Mouse (Mus musculus): ENCODE measurements at regions not wholly inside any gene's neighbourhood (a gene's known extent, or its start where the extent isn't known, plus 50 kb on each side); places are given as distances from the start of the nearest gene placed in this dataset.
A peak's percentile ranks its signal among the peaks of the same experiment; 100 is the strongest.

- Histone ChIP-seq H3K27me3 (no peaks in the 10 kb centered on the region), H3K4me3 (no peak overlapping the region), H3K9ac (no peak overlapping the region), H3K27ac (no peak overlapping the region), H3K4me1 (no peaks in the 10 kb centered on the region), H3K9me3 (replicated peaks) (peaks cover 3% of the 10 kb centered on the region; the same call in 1 of the 2 replicates), H3K36me3 (no peaks in the 10 kb centered on the region), H3K4me2 (replicated peaks) (no peak overlapping the region)
- 74% methylated on average over 4 of the region's 4 CpGs for WGBS
- ATAC-seq (ENCODE audit: low FRiP score) = no peak
Measured at GRCm38 (mm10) chr10:25023044-25023540, 95.8 kb upstream of the Arg1 start.

- ATAC-seq (ENCODE audit: low FRiP score) = peak; percentile 39; the same call in 1 of the 2 replicates
- no peaks in the 10 kb centered on the region for H3K36me3 ChIP-seq
- H3K27me3 ChIP-seq = no peaks in the 10 kb centered on the region
- no peak overlapping the region for H3K9ac ChIP-seq
- WGBS = 49% methylated on average over 2 of the region's 2 CpGs
- H3K27ac ChIP-seq = no peak overlapping the region
- no peak overlapping the region for H3K4me2 ChIP-seq (replicated peaks)
- no peaks in the 10 kb centered on the region for H3K9me3 ChIP-seq (replicated peaks)
- H3K4me1 ChIP-seq = no peaks in the 10 kb centered on the region
- no peak overlapping the region for H3K4me3 ChIP-seq
Measured at GRCm38 (mm10) chr10:25018946-25019345, 91.7 kb upstream of the Arg1 start.

GRCm38 (mm10) chr10:25017843-25018242 is 90.6 kb upstream of the Arg1 start:
- WGBS = 68% methylated on average over 1 of the region's 1 CpGs
- Histone ChIP-seq H3K9ac (no peak overlapping the region), H3K27me3 (no peaks in the 10 kb centered on the region), H3K4me3 (no peak overlapping the region), H3K27ac (no peak overlapping the region), H3K36me3 (no peaks in the 10 kb centered on the region), H3K9me3 (replicated peaks) (no peaks in the 10 kb centered on the region), H3K4me2 (replicated peaks) (no peak overlapping the region), H3K4me1 (no peaks in the 10 kb centered on the region)
- no peak for ATAC-seq (ENCODE audit: low FRiP score)

GRCm38 (mm10) chr10:25016110-25016509 is 88.8 kb upstream of the Arg1 start:
- no peaks in the 10 kb centered on the region for H3K27me3 ChIP-seq
- no peak overlapping the region for H3K9ac ChIP-seq
- H3K9me3 ChIP-seq (replicated peaks) = no peaks in the 10 kb centered on the region
- H3K4me1 ChIP-seq = no peaks in the 10 kb centered on the region
- ATAC-seq (ENCODE audit: low FRiP score) = no peak
- H3K4me2 ChIP-seq (replicated peaks) = no peak overlapping the region
- H3K4me3 ChIP-seq = no peak overlapping the region
- no peaks in the 10 kb centered on the region for H3K36me3 ChIP-seq
- 80% methylated on average over 9 of the region's 9 CpGs for WGBS
- no peak overlapping the region for H3K27ac ChIP-seq

GRCm38 (mm10) chr10:25012129-25012528 is 84.8 kb upstream of the Arg1 start:
- Histone ChIP-seq H3K4me2 (replicated peaks) (no peak overlapping the region), H3K9ac (no peak overlapping the region), H3K27ac (no peak overlapping the region), H3K4me3 (no peak overlapping the region), H3K4me1 (no peaks in the 10 kb centered on the region), H3K9me3 (replicated peaks) (no peaks in the 10 kb centered on the region), H3K36me3 (no peaks in the 10 kb centered on the region), H3K27me3 (no peaks in the 10 kb centered on the region)
- ATAC-seq (ENCODE audit: low FRiP score) = no peak

GRCm38 (mm10) chr10:25001299-25001698 is 74.0 kb upstream of the Arg1 start:
- Histone ChIP-seq H3K4me2 (replicated peaks) (no peak overlapping the region), H3K4me3 (no peak overlapping the region), H3K36me3 (no peaks in the 10 kb centered on the region), H3K9me3 (replicated peaks) (no peaks in the 10 kb centered on the region), H3K4me1 (no peaks in the 10 kb centered on the region), H3K27ac (no peak overlapping the region), H3K9ac (no peak overlapping the region), H3K27me3 (no peaks in the 10 kb centered on the region)
- 85% methylated on average over 8 of the region's 8 CpGs for WGBS
- ATAC-seq (ENCODE audit: low FRiP score) = no peak

- Histone ChIP-seq H3K4me3 (no peak overlapping the region), H3K27ac (no peak overlapping the region), H3K27me3 (no peaks in the 10 kb centered on the region), H3K4me1 (no peaks in the 10 kb centered on the region), H3K9me3 (replicated peaks) (no peaks in the 10 kb centered on the region), H3K36me3 (no peaks in the 10 kb centered on the region), H3K4me2 (replicated peaks) (no peak overlapping the region), H3K9ac (no peak overlapping the region)
- no peak for ATAC-seq (ENCODE audit: low FRiP score)
- WGBS = 80% methylated on average over 20 of the region's 20 CpGs
Measured at GRCm38 (mm10) chr10:25000231-25001222, 73.2 kb upstream of the Arg1 start.

- no peak for ATAC-seq (ENCODE audit: low FRiP score)
- H3K36me3 ChIP-seq = no peaks in the 10 kb centered on the region
- no peak overlapping the region for H3K9ac ChIP-seq
- no peaks in the 10 kb centered on the region for H3K27me3 ChIP-seq
- no peaks in the 10 kb centered on the region for H3K9me3 ChIP-seq (replicated peaks)
- no peak overlapping the region for H3K4me2 ChIP-seq (replicated peaks)
- no peaks in the 10 kb centered on the region for H3K4me1 ChIP-seq
- H3K27ac ChIP-seq = no peak overlapping the region
- 78% methylated on average over 5 of the region's 5 CpGs for WGBS
- H3K4me3 ChIP-seq = no peak overlapping the region
Measured at GRCm38 (mm10) chr10:24999807-25000206, 72.5 kb upstream of the Arg1 start.

- no peak overlapping the region for H3K27ac ChIP-seq
- no peak overlapping the region for H3K4me3 ChIP-seq
- no peak for ATAC-seq (ENCODE audit: low FRiP score)
- H3K4me1 ChIP-seq = no peaks in the 10 kb centered on the region
- WGBS = 88% methylated on average over 3 of the region's 3 CpGs
- no peak overlapping the region for H3K4me2 ChIP-seq (replicated peaks)
- no peaks in the 10 kb centered on the region for H3K27me3 ChIP-seq
- no peaks in the 10 kb centered on the region for H3K36me3 ChIP-seq
- H3K9me3 ChIP-seq (replicated peaks) = no peaks in the 10 kb centered on the region
- no peak overlapping the region for H3K9ac ChIP-seq
Measured at GRCm38 (mm10) chr10:24997661-24998060, 70.4 kb upstream of the Arg1 start.

GRCm38 (mm10) chr10:24995751-24996150 is 68.5 kb upstream of the Arg1 start:
- no peak overlapping the region for H3K9ac ChIP-seq
- H3K4me2 ChIP-seq (replicated peaks) = no peak overlapping the region
- no peaks in the 10 kb centered on the region for H3K36me3 ChIP-seq
- H3K4me1 ChIP-seq = no peaks in the 10 kb centered on the region
- no peaks in the 10 kb centered on the region for H3K27me3 ChIP-seq
- H3K9me3 ChIP-seq (replicated peaks) = no peaks in the 10 kb centered on the region
- WGBS = 96% methylated on average over 2 of the region's 2 CpGs
- no peak for ATAC-seq (ENCODE audit: low FRiP score)
- no peak overlapping the region for H3K4me3 ChIP-seq
- H3K27ac ChIP-seq = no peak overlapping the region

GRCm38 (mm10) chr10:24989965-24990653 is 62.8 kb upstream of the Arg1 start:
- WGBS = 86% methylated on average over 2 of the region's 2 CpGs
- Histone ChIP-seq H3K27me3 (no peaks in the 10 kb centered on the region), H3K4me3 (no peak overlapping the region)

GRCm38 (mm10) chr10:24984801-24985200 is 57.5 kb upstream of the Arg1 start:
- Histone ChIP-seq H3K4me3 (no peak overlapping the region), H3K36me3 (no peaks in the 10 kb centered on the region), H3K9me3 (replicated peaks) (peaks cover 17% of the 10 kb centered on the region), H3K9ac (no peak overlapping the region), H3K27me3 (no peaks in the 10 kb centered on the region), H3K27ac (no peak overlapping the region), H3K4me2 (replicated peaks) (no peak overlapping the region), H3K4me1 (no peaks in the 10 kb centered on the region)
- 94% methylated on average over 4 of the region's 4 CpGs for WGBS
- no peak for ATAC-seq (ENCODE audit: low FRiP score)

More at GRCm38 (mm10) chr10:24989965-24990653, 62.8 kb upstream of the Arg1 start:
- Histone ChIP-seq H3K27ac (no peak overlapping the region), H3K9me3 (replicated peaks) (0 out of 2 replicates have a peak, but pooled peaks cover under 1% of the 10 kb centered on the region), H3K4me2 (replicated peaks) (no peak overlapping the region), H3K9ac (no peak overlapping the region), H3K4me1 (no peaks in the 10 kb centered on the region), H3K36me3 (no peaks in the 10 kb centered on the region)
- ATAC-seq (ENCODE audit: low FRiP score) = no peak

All from hindbrain, embryonic 12.5 days (tissue).